Comparison of ENCODE assay signal across 14 mouse cellular contexts in the genomic region with DNA sequence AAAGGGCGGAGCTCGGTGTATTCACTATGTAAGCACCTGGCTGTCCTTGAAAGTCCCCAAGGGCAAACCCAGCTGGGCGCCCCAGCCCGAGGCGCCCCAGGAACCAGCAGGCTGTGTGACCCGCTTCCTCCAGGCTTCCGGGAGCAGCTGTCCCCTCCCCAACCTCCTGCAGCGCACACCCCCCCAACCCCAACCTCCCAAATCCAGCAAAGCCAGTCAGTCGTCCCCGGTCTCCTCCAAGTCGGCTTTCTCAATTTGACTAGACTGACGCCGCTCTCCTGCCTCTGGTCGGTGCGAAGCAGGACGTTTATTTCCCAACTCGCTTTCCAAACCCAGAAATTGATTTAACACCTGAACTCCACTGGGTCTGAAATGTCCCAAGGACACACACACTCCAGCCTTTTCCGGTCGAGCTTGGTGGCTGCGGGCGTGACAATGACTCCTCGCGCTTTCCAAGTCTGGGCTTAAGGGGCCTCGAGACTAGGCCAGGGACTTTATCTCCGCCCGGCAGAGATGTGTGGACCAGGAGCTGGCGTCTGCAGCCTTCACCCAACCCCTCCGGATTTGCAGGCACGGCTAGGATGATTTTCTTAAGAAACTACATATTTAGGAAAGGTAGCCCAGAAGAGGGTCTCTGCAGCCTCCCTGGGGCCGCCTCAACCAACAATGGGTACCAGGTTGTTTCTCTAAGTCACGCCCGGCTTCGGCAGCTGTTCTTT. TPM values are rescaled to one million over a fixed set of nuclear protein-coding genes. Genes with fewer than 3 reads are reported as not detected.
DNase-seq lines count a peak whose midpoint lies in the region; ATAC-seq and TF ChIP-seq lines count a peak whose summit lies in the region.
"Had no signal": no experiment of that assay in that cellular context is flagged by ENCODE, and none has a peak within 500 bp of the region (broad histone marks: within the 10 kb centered on the region; RNA-seq: fewer than 3 reads in every experiment).

No protein-coding gene starts in this region.

- no peak overlapping the region for H3K9ac ChIP-seq in heart, embryonic 16.5 days (ENCODE audit: low read length)
- H3K9ac ChIP-seq in midbrain, embryonic 13.5 days (replicated peaks), result peak overlapping the region; percentile 63
- H3K9ac ChIP-seq in neural tube, embryonic 15.5 days (replicated peaks), result no peak overlapping the region

- H3K4me3 ChIP-seq in heart, embryonic 16.5 days (ENCODE audit: low read length), result no peak overlapping the region; the same call in 1 of the 2 replicates
- H3K4me3 ChIP-seq in midbrain, embryonic 13.5 days (replicated peaks), result peak overlapping the region; percentile 30
- no peak overlapping the region for H3K4me3 ChIP-seq in neural tube, embryonic 15.5 days (replicated peaks)

- H3K27me3 ChIP-seq in heart, embryonic 16.5 days (ENCODE audit: control insufficient read depth, insufficient read depth, low read length), result peaks cover 92% of the 10 kb centered on the region
- peaks cover 71% of the 10 kb centered on the region for H3K27me3 ChIP-seq in midbrain, embryonic 13.5 days
- H3K27me3 ChIP-seq in neural tube, embryonic 15.5 days (replicated peaks), result peaks cover 97% of the 10 kb centered on the region

- TF ChIP-seq CTCF in brain, embryonic 14.5 days (IDR thresholded peaks at IDR 0.05; ENCODE audit: borderline replicate concordance, extremely low read depth, insufficient read depth, insufficient read length), result no peak

- 0 out of 2 replicates have a peak overlapping the region, but pooled peaks have one; percentile 19 for H3K4me2 ChIP-seq in heart, embryonic 16.5 days (ENCODE audit: low read depth, low read length)
- peak overlapping the region; percentile 74 for H3K4me2 ChIP-seq in midbrain, embryonic 13.5 days (replicated peaks)
- no peak overlapping the region for H3K4me2 ChIP-seq in neural tube, embryonic 15.5 days

- no peaks in the 10 kb centered on the region for H3K9me3 ChIP-seq in heart, embryonic 16.5 days (replicated peaks; ENCODE audit: control insufficient read depth, low read length)
- H3K9me3 ChIP-seq in midbrain, embryonic 13.5 days, result no peaks in the 10 kb centered on the region
- no peaks in the 10 kb centered on the region for H3K9me3 ChIP-seq in neural tube, embryonic 15.5 days (replicated peaks)

- no peak overlapping the region for H3K27ac ChIP-seq in heart, embryonic 16.5 days (ENCODE audit: low read length)
- H3K27ac ChIP-seq in midbrain, embryonic 13.5 days, result peak overlapping the region; percentile 83
- H3K27ac ChIP-seq in neural tube, embryonic 15.5 days (replicated peaks), result no peak overlapping the region
- H3K27ac ChIP-seq: kidney, postnatal 0 days had no signal

- ATAC-seq in heart, embryonic 16.5 days (replicated peaks; ENCODE audit: extremely low read depth, insufficient read depth, low FRiP score), result no peak
- peak; percentile 38 for ATAC-seq in midbrain, embryonic 13.5 days
- no peak for ATAC-seq in neural tube, embryonic 15.5 days (ENCODE audit: low FRiP score)

- H3K4me1 ChIP-seq in heart, embryonic 16.5 days (ENCODE audit: control insufficient read depth, insufficient read depth, low read length), result no peaks in the 10 kb centered on the region
- H3K4me1 ChIP-seq in midbrain, embryonic 13.5 days (replicated peaks), result peaks cover 82% of the 10 kb centered on the region
- peaks cover 5% of the 10 kb centered on the region for H3K4me1 ChIP-seq in neural tube, embryonic 15.5 days

- TF ChIP-seq POLR2A in brain, embryonic 14.5 days (IDR thresholded peaks at IDR 0.05; ENCODE audit: borderline replicate concordance, extremely low read depth, insufficient read depth, insufficient read length, poor library complexity, severe bottlenecking), result no peak

- no peak for DNase-seq in heart, adult 18-20 months
- DNase-seq in brain, embryonic 14.5 days (ENCODE audit: low read depth), result peak; percentile 53
- DNase-seq in heart, postnatal 4 days, result peak; percentile 6
- DNase-seq in testis, postnatal 10 days (ENCODE audit: low spot score), result no peak
- DNase-seq in gastrocnemius, postnatal 25 days, result no peak
- DNase-seq: adrenal gland, adult 8-10 months; cerebellum, adult 9-10 months; left cerebral cortex, postnatal 4 days; right cerebral cortex, postnatal 14 days; thymus, postnatal 36 days had no signal

- WGBS in heart, embryonic 16.5 days, result 2% methylated on average over 33 of the region's 33 CpGs
- 4% methylated on average over 33 of the region's 33 CpGs for WGBS in midbrain, embryonic 13.5 days
- WGBS in neural tube, embryonic 15.5 days, result under 1% methylated on average over 33 of the region's 33 CpGs

- no peaks in the 10 kb centered on the region for H3K36me3 ChIP-seq in heart, embryonic 16.5 days (ENCODE audit: control insufficient read depth, insufficient read depth)
- H3K36me3 ChIP-seq in midbrain, embryonic 13.5 days, result no peaks in the 10 kb centered on the region
- H3K36me3 ChIP-seq in neural tube, embryonic 15.5 days, result no peaks in the 10 kb centered on the region

RNA-seq across cellular contexts. Expression of a gene that starts 18.4 kb away (rescaled TPM):
- not detected in 2 replicates for polyA plus RNA-seq in heart, embryonic 16.5 days (2015; fragmentation: Nextera tagmentation; extraction: Ambion mirVana)
- total RNA-seq in heart, adult 18-20 months (2021), result not detected
- polyA plus RNA-seq in brain, embryonic 14.5 days (2012; rRNA removed), result 44.7 and 65.6 TPM in 2 replicates
- not detected for total RNA-seq in heart, postnatal 4 days (2021)
- polyA plus RNA-seq in midbrain, embryonic 13.5 days (2015; fragmentation: Nextera tagmentation; extraction: Ambion mirVana), result 133 and 155 TPM in 2 replicates
- polyA plus RNA-seq in neural tube, embryonic 15.5 days (2015; fragmentation: Nextera tagmentation; extraction: Ambion mirVana), result 0.14 TPM in 1 of 2 replicates, not detected in the other
- total RNA-seq in gastrocnemius, postnatal 25 days (2021), result not detected
- total RNA-seq: adrenal gland, adult 8-10 months had no signal
- polyA plus RNA-seq: kidney, postnatal 0 days had no signal

Comparison
In these comparisons a context has a peak if more than half of its experiments do, and no peak if none do; other contexts are left out.
1. DNase-seq: peak in brain, embryonic 14.5 days (single experiment) and heart, postnatal 4 days (single experiment); none in heart, adult 18-20 months (0 of 2), testis, postnatal 10 days (single experiment) and gastrocnemius, postnatal 25 days (single experiment).
2. RNA of a gene that starts 18.4 kb away (polyA plus RNA-seq): 133 to 155 TPM in midbrain, embryonic 13.5 days and 44.7 to 65.6 TPM in brain, embryonic 14.5 days; 0.14 TPM in neural tube, embryonic 15.5 days and not detected in heart, embryonic 16.5 days; every median in the first group is over 10 times any median in the second.